Mouse (Mus musculus) fibroblast of lung, adult 2 months (primary cell): ENCODE results near the gene Apobec2.
"Not testable (repeated sequence)": the region's sequence is repeated elsewhere in the genome, so short reads cannot be mapped to it uniquely, and the experiment has no call there.

Experiments used
- DNase-seq: peaks from one replicate; pipeline ENCODE4 v3.0.0-alpha.2; 2011; ENCODE audit warnings: low read depth

Gene Apobec2

GRCm38 (mm10) chr17:48432158-48432980, at the start of gene Apobec2:
Gene Apobec2 (minus strand): TSS chr17:48432930.
- DNase-seq, result no peak

GRCm38 (mm10) chr17:48479952-48480351, 47.2 kb upstream of the Apobec2 start:
- DNase-seq, result no peak

GRCm38 (mm10) chr17:48475444-48475843, 42.7 kb upstream of the Apobec2 start:
- no peak for DNase-seq

GRCm38 (mm10) chr17:48474282-48474681, 41.6 kb upstream of the Apobec2 start:
- DNase-seq, result not testable (repeated sequence)

GRCm38 (mm10) chr17:48467395-48468231, 34.9 kb upstream of the Apobec2 start:
- DNase-seq, result no peak

- no peak for DNase-seq
Observed at GRCm38 (mm10) chr17:48466769-48467394, 34.2 kb upstream of the Apobec2 start.

GRCm38 (mm10) chr17:48463391-48463790, 30.7 kb upstream of the Apobec2 start:
- no peak for DNase-seq

GRCm38 (mm10) chr17:48462096-48462495, 29.4 kb upstream of the Apobec2 start:
- DNase-seq, result no peak

GRCm38 (mm10) chr17:48457971-48458653, 25.4 kb upstream of the Apobec2 start:
- no peak for DNase-seq

- DNase-seq, result no peak
Observed at GRCm38 (mm10) chr17:48455955-48456354, 23.2 kb upstream of the Apobec2 start.

- no peak for DNase-seq
Observed at GRCm38 (mm10) chr17:48454688-48455087, 22.0 kb upstream of the Apobec2 start, which contains the start of gene Unc5cl. Gene Unc5cl (plus strand): TSS chr17:48454901.

GRCm38 (mm10) chr17:48454190-48454589, 21.5 kb upstream of the Apobec2 start:
- DNase-seq, result no peak

- DNase-seq, result no peak
Observed at GRCm38 (mm10) chr17:48453489-48453888, 20.8 kb upstream of the Apobec2 start.

- DNase-seq, result peak; percentile 16
Observed at GRCm38 (mm10) chr17:48451753-48452444, 19.2 kb upstream of the Apobec2 start.

- no peak for DNase-seq
Observed at GRCm38 (mm10) chr17:48451353-48451675, 18.6 kb upstream of the Apobec2 start, which contains the start of gene Tspo2. Gene Tspo2 (minus strand): TSS chr17:48451522.

GRCm38 (mm10) chr17:48450666-48451352, 18.1 kb upstream of the Apobec2 start:
- DNase-seq, result no peak

- peak; percentile 21 for DNase-seq
Observed at GRCm38 (mm10) chr17:48447675-48448074, 14.9 kb upstream of the Apobec2 start.

- no peak for DNase-seq
Observed at GRCm38 (mm10) chr17:48443542-48444145, 10.9 kb upstream of the Apobec2 start.

- DNase-seq, result no peak
Observed at GRCm38 (mm10) chr17:48442745-48443457, 10.2 kb upstream of the Apobec2 start.
